ENCODE assay signal across 12 mouse cellular contexts in the genomic region with DNA sequence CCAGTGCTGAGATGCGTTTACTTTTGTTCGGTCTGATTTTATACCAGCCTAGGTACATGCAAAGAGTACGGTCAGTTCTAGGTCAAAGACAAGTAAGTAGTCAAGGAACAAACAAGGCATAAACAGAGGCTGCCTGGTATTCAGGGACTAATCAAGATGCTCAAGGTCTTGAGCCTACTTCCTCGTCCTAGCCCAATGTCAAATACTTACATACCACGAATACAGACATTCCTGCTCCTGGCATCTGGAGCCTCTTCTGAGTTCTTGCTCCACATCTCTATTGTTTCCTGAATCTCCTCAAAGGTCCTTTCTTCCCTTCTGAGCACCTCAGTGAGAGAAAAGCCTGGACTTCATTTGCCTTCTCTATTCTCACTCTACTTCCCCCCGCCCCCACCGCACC.
"Had no signal": no experiment of that assay in that cellular context is flagged by ENCODE, and none has a peak within 500 bp of the region (broad histone marks: within the 10 kb centered on the region; RNA-seq: fewer than 3 reads in every experiment).

No protein-coding gene starts in this region.

- DNase-seq: left cerebral cortex, postnatal 4 days; liver; liver, embryonic 13.5 days; liver, postnatal 0 days; lung, adult 18-20 months; lung, adult 2 months; lung, embryonic 14.5 days; lung, postnatal 10 days; lung, postnatal 14 days; lung, postnatal 36 days; lung, postnatal 4 days; midbrain, embryonic 14.5 days had no signal
